Comparison of ENCODE assay signal across 7 mouse cellular contexts in genomic region chr5:115010577-115011216, GRCm38 (mm10). TPM values are rescaled to one million over a fixed set of nuclear protein-coding genes. Genes with fewer than 3 reads are reported as not detected.
DNase-seq lines count a peak whose midpoint lies in the region; ATAC-seq lines count a peak whose summit lies in the region.

Sppl3 (plus strand) TSS chr5:115011137.

- ATAC-seq in intestine, embryonic 16.5 days: peak; percentile 91
- peak; percentile 95 for ATAC-seq in midbrain, embryonic 11.5 days (ENCODE audit: low FRiP score)

- no peaks in the 10 kb centered on the region for H3K36me3 ChIP-seq in intestine, embryonic 16.5 days (ENCODE audit: control insufficient read depth, insufficient read depth, low read length)
- no peaks in the 10 kb centered on the region for H3K36me3 ChIP-seq in midbrain, embryonic 11.5 days (ENCODE audit: control insufficient read depth, insufficient read depth, low read length)

- H3K9me3 ChIP-seq in intestine, embryonic 16.5 days (ENCODE audit: control insufficient read depth, low read length): no peaks in the 10 kb centered on the region
- no peaks in the 10 kb centered on the region for H3K9me3 ChIP-seq in midbrain, embryonic 11.5 days (ENCODE audit: control insufficient read depth, low read length)

- peaks cover 19% of the 10 kb centered on the region for H3K4me1 ChIP-seq in intestine, embryonic 16.5 days (ENCODE audit: control insufficient read depth, insufficient read depth, low read length)
- H3K4me1 ChIP-seq in midbrain, embryonic 11.5 days (ENCODE audit: control insufficient read depth, insufficient read depth, low read length): peaks cover 23% of the 10 kb centered on the region

- DNase-seq in adrenal gland, adult 2 months: peak; percentile 97
- DNase-seq in embryo, embryonic 11.5 days (ENCODE audit: low read depth, low spot score): peak; percentile 93
- peak; percentile 96 to 97 for DNase-seq in gastrocnemius, postnatal 4 days (ENCODE audit: low spot score in 2 of 2)
- DNase-seq in left cerebral cortex, postnatal 36 days (ENCODE audit: low spot score in 2 of 2): peak; percentile 91 to 94
- DNase-seq in midbrain, embryonic 11.5 days (ENCODE audit: low spot score, missing footprints): peak; percentile 100
- peak; percentile 90 for DNase-seq in skeletal muscle tissue, adult 2 months (ENCODE audit: low read depth, low spot score)

- H3K9ac ChIP-seq in intestine, embryonic 16.5 days (ENCODE audit: low read depth, low read length): peak within 1 kb of the TSS; percentile 99
- peak within 1 kb of the TSS; percentile 99 for H3K9ac ChIP-seq in midbrain, embryonic 11.5 days (ENCODE audit: low read length)

- H3K27ac ChIP-seq in intestine, embryonic 16.5 days (ENCODE audit: low read length): peak within 1 kb of the TSS; percentile 89
- peak within 1 kb of the TSS; percentile 84 for H3K27ac ChIP-seq in midbrain, embryonic 11.5 days (ENCODE audit: low read depth, low read length)

- H3K4me3 ChIP-seq in intestine, embryonic 16.5 days (ENCODE audit: low read length): peak within 1 kb of the TSS; percentile 99
- H3K4me3 ChIP-seq in midbrain, embryonic 11.5 days (ENCODE audit: low read depth, low read length): peak within 1 kb of the TSS; percentile 100

- intact Hi-C loops in left cerebral cortex, postnatal 36 days (cut with DNase I): loop anchor here (5.0 kb wide), 1 partner anchor 72 kb away; no protein-coding TSS in a partner anchor

- H3K4me2 ChIP-seq in intestine, embryonic 16.5 days (ENCODE audit: low read depth, low read length): peak within 1 kb of the TSS; percentile 91
- peak within 1 kb of the TSS; percentile 93 for H3K4me2 ChIP-seq in midbrain, embryonic 11.5 days

- H3K27me3 ChIP-seq in intestine, embryonic 16.5 days (replicated peaks; ENCODE audit: control insufficient read depth, insufficient read depth, low read length): no peaks in the 10 kb centered on the region
- H3K27me3 ChIP-seq in midbrain, embryonic 11.5 days (ENCODE audit: control insufficient read depth, insufficient read depth, low read length): no peaks in the 10 kb centered on the region

- 1% methylated on average over 58 of the region's 65 CpGs for WGBS in intestine, embryonic 16.5 days
- 1% methylated on average over 51 of the region's 65 CpGs for WGBS in midbrain, embryonic 11.5 days

RNA-seq across cellular contexts. Expression of gene Sppl3, which starts in this region (rescaled TPM):
- 10 to 100 TPM; 42.3 to 49.4 TPM for total RNA-seq in adrenal gland, adult 2 months (2021)
- 66.2 and 68.2 TPM in 2 replicates for polyA plus RNA-seq in adrenal gland, adult 2 months (2012; rRNA removed)
- 10 to 100 TPM; 61.2 to 64.0 TPM for total RNA-seq in gastrocnemius, postnatal 4 days (2021)
- polyA plus RNA-seq in intestine, embryonic 16.5 days (2015; fragmentation: Nextera tagmentation; extraction: Ambion mirVana): 8.1 and 8.6 TPM in 2 replicates
- total RNA-seq in left cerebral cortex, postnatal 36 days (2021): 10 to 100 TPM; 87.1 to 96.8 TPM
- polyA plus RNA-seq in midbrain, embryonic 11.5 days (2014; fragmentation: Nextera tagmentation; extraction: Ambion mirVana): 21.7 and 23.6 TPM in 2 replicates

Comparison
In these comparisons a context has a peak if more than half of its experiments do, and no peak if none do; other contexts are left out.
1. Peak in every context shown above with its lines: DNase-seq, ATAC-seq, H3K4me3 ChIP-seq and H3K27ac ChIP-seq.